Mouse (Mus musculus) layer of hippocampus, postnatal 36 days (tissue): ENCODE data around the gene Gpc6. TPM values are rescaled to one million over a fixed set of nuclear protein-coding genes. Genes with fewer than 3 reads are reported as not detected.

Experiments
- DNase-seq, 2 experiments: peaks; one replicate each; pipeline ENCODE4 v3.0.0; 2022
- total RNA-seq, 2 experiments: library from RNA; stranded (reverse); gene quantifications; 2 replicates each; pipeline ENCODE4 v1.2.3; 2021

The Gpc6 gene
- total RNA-seq, 2 experiments from 2014 or later: 11.4 to 13.6 TPM

DNA sequence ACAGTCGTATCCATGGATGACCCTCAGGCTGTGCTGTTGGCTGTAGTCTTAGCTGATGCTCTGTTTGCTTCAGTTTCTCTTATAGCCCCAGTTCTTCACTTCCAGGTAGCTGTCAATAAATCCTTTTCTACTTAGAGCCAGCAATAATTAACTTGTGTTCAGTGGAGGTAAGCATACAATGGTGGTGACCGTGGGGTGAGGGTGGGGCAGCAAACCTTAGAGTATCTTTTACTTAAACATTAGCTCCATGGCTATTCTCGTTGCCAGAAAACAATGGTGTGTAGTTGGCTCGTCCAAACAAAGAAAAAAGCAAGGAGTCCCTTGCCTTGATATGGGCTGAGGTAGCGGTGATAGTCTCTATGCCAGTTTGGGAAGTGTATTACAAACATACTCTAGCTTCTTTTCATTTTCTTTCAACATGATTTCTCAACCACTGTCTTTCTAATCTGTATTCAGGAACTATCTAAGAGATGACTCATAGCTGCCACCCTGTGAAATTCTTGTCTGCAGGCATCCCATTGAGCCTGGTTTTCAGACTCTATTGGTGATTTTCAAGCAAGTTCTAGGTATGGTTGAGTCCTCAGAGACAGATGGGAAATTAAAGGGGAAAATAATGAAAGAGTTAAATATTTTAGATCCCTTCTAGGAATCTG, 22.9 kb downstream of the Gpc6 start:
- DNase-seq: no peak

DNA sequence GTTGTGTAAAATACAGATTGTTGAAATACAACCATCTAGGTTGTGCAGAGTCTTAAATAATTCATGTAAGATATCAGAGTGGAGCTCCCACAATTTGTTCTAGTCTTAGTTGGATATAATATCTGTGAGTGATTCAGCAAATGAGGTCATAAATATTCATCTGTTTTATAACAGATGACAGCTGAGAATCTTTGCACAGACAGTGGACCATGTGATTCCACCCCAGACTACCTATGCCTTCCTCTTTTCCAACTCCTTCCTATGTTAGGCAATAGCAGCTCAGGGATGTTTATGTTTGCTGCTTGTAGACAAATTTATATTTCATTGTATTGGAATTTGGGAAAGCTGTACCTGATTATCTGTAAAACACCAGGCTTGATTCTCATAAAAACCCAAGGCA, 32.0 kb downstream of the Gpc6 start:
- DNase-seq: no peak

DNA sequence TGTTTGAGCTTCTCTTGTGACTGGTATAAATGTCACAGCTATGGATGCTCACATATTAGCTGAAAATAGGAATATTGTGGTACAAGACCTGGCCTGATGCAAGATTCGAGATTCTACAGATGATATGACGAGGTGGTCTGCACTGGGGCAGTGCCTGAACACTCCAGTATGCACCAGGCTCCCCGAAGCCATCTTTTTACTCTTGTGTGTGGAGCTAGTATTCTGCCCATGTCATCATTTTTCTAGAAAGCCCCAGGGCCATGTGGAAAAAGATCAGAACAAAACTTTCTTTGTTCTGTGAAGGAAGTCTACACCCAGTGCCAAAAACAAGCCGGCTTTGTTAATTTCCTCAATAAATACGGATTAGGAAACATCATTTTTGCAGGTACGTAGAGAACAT, 39.7 kb downstream of the Gpc6 start:
- DNase-seq: no peak

GRCm38 (mm10) chr14:116974708-116975107, 49.6 kb downstream of the Gpc6 start:
- DNase-seq: no peak

GRCm38 (mm10) chr14:116975224-116975623, 50.1 kb downstream of the Gpc6 start:
- no peak for DNase-seq

DNA sequence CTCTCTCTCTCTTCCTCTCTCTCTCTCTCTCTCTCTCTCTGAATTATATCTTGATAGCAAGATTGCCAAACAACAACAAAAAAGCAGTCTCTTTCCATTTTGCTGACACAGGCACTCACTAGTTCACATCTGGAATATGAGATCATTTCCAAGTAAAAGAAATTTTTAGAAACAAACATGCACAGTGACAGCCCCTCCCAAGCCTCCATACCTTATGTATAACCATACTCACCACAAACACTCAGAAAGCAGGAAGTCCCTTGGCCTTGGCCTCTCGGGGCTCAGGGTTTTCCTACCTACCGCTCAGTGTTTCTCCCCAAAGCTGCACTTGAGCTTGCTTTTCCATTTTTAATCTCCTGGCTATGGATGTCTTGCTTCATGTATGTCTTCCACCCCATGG, 52.1 kb downstream of the Gpc6 start:
- DNase-seq: no peak

- DNase-seq: no peak
These were observed 54.7 kb downstream of the Gpc6 start for GRCm38 (mm10) chr14:116979714-116980382.

DNA sequence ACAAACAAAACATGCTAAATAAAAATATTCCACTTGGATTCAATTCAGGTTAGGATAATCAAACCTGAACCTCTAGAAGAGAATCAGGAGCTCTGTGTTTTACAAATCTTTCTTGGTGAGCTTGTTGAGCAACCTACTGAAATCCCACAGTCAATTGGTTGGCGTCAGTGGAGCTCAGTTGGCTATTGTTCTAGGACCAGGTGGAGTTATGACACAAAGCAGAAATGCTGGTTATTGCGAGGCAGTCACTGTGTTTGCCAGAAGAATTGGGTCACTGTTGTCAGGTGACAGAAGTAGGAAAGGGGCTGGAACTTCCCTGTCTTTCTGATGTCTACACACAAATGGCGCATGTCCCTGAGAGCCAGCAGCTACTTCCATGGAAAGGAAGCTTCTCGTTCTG, 56.6 kb downstream of the Gpc6 start:
- no peak for DNase-seq

GRCm38 (mm10) chr14:116987341-116987740, 62.2 kb downstream of the Gpc6 start:
- DNase-seq: no peak

GRCm38 (mm10) chr14:117000376-117000775, 75.3 kb downstream of the Gpc6 start:
- DNase-seq: no peak

- no peak for DNase-seq
These were observed 77.2 kb downstream of the Gpc6 start for GRCm38 (mm10) chr14:117002313-117002712.

DNA sequence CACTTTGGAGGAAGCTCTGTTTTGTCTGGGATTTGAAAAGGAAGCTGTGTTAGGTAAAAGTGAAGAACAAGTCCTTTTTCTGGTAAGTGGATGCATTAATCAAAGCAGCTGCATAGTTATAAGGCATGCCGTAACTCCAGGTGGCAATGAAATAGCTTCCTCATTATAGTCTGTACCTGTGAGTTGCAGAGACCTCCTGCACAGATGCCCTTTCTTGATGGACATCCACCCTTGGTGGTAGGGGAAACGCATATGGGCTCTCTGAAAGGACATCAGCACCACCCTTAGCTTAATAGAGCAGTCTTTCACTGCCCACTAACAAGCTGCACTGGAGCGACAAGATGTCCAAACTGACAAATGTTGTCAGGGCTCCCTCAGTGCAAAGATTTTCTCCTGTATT, 83.7 kb downstream of the Gpc6 start:
- DNase-seq: no peak

DNA sequence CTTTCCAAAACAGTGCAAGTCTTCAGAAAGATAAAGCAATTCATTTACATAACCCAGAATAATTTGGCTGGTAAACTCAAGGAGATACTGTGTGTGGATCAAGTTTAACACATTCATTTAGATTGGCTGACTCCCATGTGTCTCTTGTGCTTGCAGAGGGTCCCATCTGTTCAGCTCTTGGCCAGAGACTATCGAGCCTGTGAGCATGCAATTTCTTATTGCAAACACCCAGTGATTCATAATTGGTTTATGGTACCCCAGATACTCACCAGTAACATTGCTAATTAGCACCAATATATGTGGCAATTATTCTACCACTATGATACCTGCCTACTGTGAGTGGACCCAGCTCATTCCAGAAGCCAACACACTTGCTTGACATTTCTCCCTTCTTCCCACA, 87.9 kb downstream of the Gpc6 start:
- DNase-seq: peak; percentile 4 to 8

GRCm38 (mm10) chr14:117013554-117014117, 88.5 kb downstream of the Gpc6 start:
- no peak for DNase-seq

DNA sequence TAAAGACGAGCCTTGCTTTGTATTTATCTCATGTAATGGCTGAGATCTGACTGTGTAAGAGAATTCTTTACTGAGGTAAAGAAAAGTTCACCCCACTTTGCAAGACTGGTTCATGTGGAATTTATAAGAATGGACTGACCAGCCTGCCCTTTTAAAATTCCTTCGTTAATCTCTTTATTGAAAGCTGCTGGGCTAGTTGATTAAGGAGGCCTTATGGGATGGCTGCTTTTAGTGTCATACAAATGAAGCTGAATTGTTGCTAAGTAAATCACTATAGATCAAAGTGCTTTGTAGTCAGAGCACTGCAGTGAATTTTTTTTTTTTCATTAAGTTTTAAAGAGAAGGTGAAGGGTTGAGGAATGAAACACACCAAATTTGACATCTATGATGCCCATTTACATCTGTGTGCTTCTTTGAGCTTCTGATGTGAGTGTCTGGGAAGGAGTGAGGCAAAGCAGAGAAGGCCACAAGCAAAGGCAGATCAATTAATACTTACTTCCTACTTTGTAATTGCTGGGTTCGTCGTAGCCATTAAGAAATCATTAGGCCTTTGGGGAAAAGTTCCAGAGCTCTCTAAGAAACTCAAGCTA, 90.3 kb downstream of the Gpc6 start:
- no peak for DNase-seq

GRCm38 (mm10) chr14:117022180-117022799, 97.2 kb downstream of the Gpc6 start:
- no peak for DNase-seq

- no peak for DNase-seq
These were observed 109.0 kb downstream of the Gpc6 start for GRCm38 (mm10) chr14:117034146-117034545.

DNA sequence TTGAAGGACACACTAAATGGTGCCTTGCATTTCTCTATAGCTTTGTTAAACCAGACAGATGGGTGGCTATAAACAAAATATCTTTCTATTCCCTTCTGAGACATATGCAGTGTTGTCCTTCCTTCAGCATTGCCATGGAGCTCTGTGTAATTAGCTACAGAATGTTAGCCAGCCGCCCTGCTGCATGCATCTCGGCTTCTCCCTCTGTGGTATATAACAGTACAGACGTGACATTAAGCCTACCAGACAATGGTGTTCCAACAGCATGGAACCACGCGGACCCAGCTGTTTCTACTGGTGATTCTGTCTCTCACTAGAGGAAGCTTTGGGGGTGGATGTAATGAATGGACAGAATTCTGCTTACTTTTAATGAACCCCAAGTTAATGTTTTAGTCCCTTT, 115.9 kb downstream of the Gpc6 start:
- no peak for DNase-seq

GRCm38 (mm10) chr14:117048951-117049350, 123.8 kb downstream of the Gpc6 start:
- no peak for DNase-seq

- DNase-seq: no peak
These were observed 125.8 kb downstream of the Gpc6 start for GRCm38 (mm10) chr14:117050877-117051276.

DNA sequence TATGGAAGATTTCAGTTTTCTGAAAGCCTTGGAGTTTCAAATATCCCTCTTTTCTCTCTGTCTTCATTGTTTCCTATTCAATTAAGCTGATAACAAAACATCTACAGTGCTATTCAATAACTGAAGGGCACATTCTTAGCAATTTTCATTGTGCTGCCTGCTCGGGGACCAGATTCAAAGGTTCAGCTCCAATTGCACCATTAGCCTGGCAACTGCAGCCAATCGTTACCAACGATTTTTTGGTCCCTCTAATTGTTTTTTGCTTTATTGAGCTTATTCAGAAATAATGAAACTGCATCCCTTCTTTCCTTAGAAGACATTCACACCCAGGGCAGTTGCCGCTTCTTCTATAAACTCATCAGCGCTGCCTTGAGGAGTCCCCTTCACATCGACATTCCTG, 128.2 kb downstream of the Gpc6 start:
- no peak for DNase-seq

GRCm38 (mm10) chr14:117055134-117055533, 130.0 kb downstream of the Gpc6 start:
- no peak for DNase-seq

DNA sequence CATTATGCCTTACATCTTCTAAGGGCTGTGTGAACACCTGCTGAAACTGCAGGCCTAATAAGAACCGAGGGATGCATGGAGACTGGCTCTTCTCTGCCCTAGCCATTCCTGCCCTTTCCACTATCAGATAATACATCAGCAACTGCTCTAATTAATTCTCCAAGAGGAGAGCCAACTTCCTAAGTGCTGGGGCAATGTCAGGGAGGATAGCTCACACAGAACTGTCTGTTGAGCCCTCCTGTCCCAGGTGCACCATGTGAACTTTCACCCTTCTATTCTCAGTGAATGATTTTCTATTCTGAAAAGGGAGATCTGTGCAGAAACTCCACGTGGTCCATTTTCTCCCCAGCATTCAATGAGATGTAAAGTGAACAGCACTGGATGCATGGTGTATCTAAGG, 136.0 kb downstream of the Gpc6 start:
- no peak for DNase-seq
